Comparison of ENCODE assay signal across 9 mouse cellular contexts in genomic region chr17:51777813-51778212, GRCm38 (mm10). TPM values are rescaled to one million over a fixed set of nuclear protein-coding genes. Genes with fewer than 3 reads are reported as not detected.
DNase-seq lines count a peak whose midpoint lies in the region; ATAC-seq and TF ChIP-seq lines count a peak whose summit lies in the region.
"Had no signal": no experiment of that assay in that cellular context is flagged by ENCODE, and none has a peak within 500 bp of the region (broad histone marks: within the 10 kb centered on the region; RNA-seq: fewer than 3 reads in every experiment).

No protein-coding gene starts in this region.

- H3K9ac ChIP-seq in MEL (ENCODE audit: control insufficient read depth, low read depth, low read length, poor library complexity, severe bottlenecking) = no peak overlapping the region

- TF ChIP-seq RAD21 in MEL (IDR thresholded peaks at IDR 0.05; ENCODE audit: low read depth, low read length) = peak; percentile 79

- no peak for TF ChIP-seq EP300 in MEL (IDR thresholded peaks at IDR 0.05; ENCODE audit: low read depth in 1 of 2, low read length in 2 of 2)

- DNase-seq in embryo, embryonic 11 days = peak; percentile 55
- no peak for DNase-seq in embryo, embryonic 10 days (ENCODE audit: low spot score)
- DNase-seq in layer of hippocampus, postnatal 10 days (ENCODE audit: low spot score in 2 of 2) = peak; percentile 50 to 62
- no peak for DNase-seq in layer of hippocampus, postnatal 36 days
- peak; percentile 54 for DNase-seq in MEL (ENCODE audit: low read depth, low spot score)
- DNase-seq in kidney, postnatal 14 days = peak; percentile 12
- DNase-seq in gastrocnemius, postnatal 25 days = no peak

- no peaks in the 10 kb centered on the region for H3K79me2 ChIP-seq in MEL (ENCODE audit: control insufficient read depth, insufficient read depth, low read length, poor library complexity)

- no peaks in the 10 kb centered on the region for H3K9me3 ChIP-seq in MEL (replicated peaks; ENCODE audit: insufficient read depth, low read length)

- no peak for TF ChIP-seq POLR2A in MEL (IDR thresholded peaks at IDR 0.05; ENCODE audit: control insufficient read depth in 1 of 2, insufficient read depth in 1 of 2, low read depth in 1 of 2, low read length in 2 of 2, poor library complexity in 1 of 2)

- no peaks in the 10 kb centered on the region for H3K4me1 ChIP-seq in MEL (ENCODE audit: control insufficient read depth in 1 of 2, insufficient read depth in 2 of 2, low read length in 2 of 2)

- ATAC-seq in cerebellum, adult (ENCODE audit: insufficient number of reproducible peaks, low FRiP score, low TSS enrichment) = no peak

- no peak overlapping the region for H3K27ac ChIP-seq in MEL (ENCODE audit: control insufficient read depth, low read depth, low read length)

- H3K27me3 ChIP-seq in MEL (ENCODE audit: control insufficient read depth in 1 of 2, insufficient read depth in 2 of 2, low read length in 2 of 2) = no peaks in the 10 kb centered on the region; a peak in 1 of 4 replicates

- TF ChIP-seq CTCF in MEL (IDR thresholded peaks at IDR 0.05 in 2 of 3, conservative IDR thresholded peaks at IDR 0.05 in 1 of 3; ENCODE audit: control insufficient read depth in 1 of 3, insufficient read depth in 1 of 3, low read depth in 2 of 3, low read length in 3 of 3, poor library complexity in 1 of 3, severe bottlenecking in 1 of 3) = peak in 2 of 3 experiments; percentile 23 to 73; a peak in 4 of 6 replicates

- no peak overlapping the region for H3K4me3 ChIP-seq in MEL (ENCODE audit: control insufficient read depth in 1 of 2, insufficient read depth in 1 of 2, low read depth in 2 of 2, low read length in 2 of 2)

- H3K36me3 ChIP-seq in MEL (ENCODE audit: control insufficient read depth in 1 of 2, insufficient read depth in 2 of 2, low read length in 2 of 2) = no peaks in the 10 kb centered on the region
- H3K36me3 ChIP-seq: G1E had no signal

TF ChIP-seq in MEL, 35 proteins besides CTCF, POLR2A, EP300 and RAD21:
- TF ChIP-seq ZKSCAN1 (IDR thresholded peaks at IDR 0.05; ENCODE audit: low read depth, low read length) (peak; percentile 48; the same call in 1 of the 2 replicates), ZNF384 (IDR thresholded peaks at IDR 0.05; ENCODE audit: low read depth, low read length) (peak; percentile 98), BHLHE40 (IDR thresholded peaks at IDR 0.05; ENCODE audit: borderline replicate concordance, low read depth, low read length) (no peak), ZC3H11A (IDR thresholded peaks at IDR 0.05; ENCODE audit: low read depth, low read length) (peak; percentile 76), SMC3 (IDR thresholded peaks at IDR 0.05; ENCODE audit: low read depth, low read length) (peak; percentile 82)

RNA-seq across cellular contexts. Expression of gene Satb1, which starts 55.3 kb away (rescaled TPM):
- total RNA-seq in layer of hippocampus, postnatal 10 days (2021) = 10 to 100 TPM; 81.8 to 86.4 TPM
- total RNA-seq in layer of hippocampus, postnatal 36 days (2021) = 10 to 100 TPM; 70.6 to 73.3 TPM
- 0.08 TPM in 1 of 2 replicates, not detected in the other for total RNA-seq in MEL (2012; rRNA removed)
- polyA plus RNA-seq in MEL (2012; ENCODE audit: insufficient read depth in 1 of 2, insufficient read length in 2 of 2, low read depth in 1 of 2, low replicate concordance in 2 of 2, missing spikeins in 1 of 2) = not detected
- 10 to 100 TPM; 64.0 to 78.8 TPM for total RNA-seq in gastrocnemius, postnatal 25 days (2021)
- polyA plus RNA-seq: G1E had no signal

Comparison
In these comparisons a context has a peak if more than half of its experiments do, and no peak if none do; other contexts are left out.
1. DNase-seq: peak in embryo, embryonic 11 days (single experiment), layer of hippocampus, postnatal 10 days (2 of 2), MEL (single experiment) and kidney, postnatal 14 days (single experiment); none in embryo, embryonic 10 days (single experiment), layer of hippocampus, postnatal 36 days (0 of 2) and gastrocnemius, postnatal 25 days (single experiment).
2. RNA of gene Satb1, which starts 55.3 kb away (total RNA-seq): 81.8 to 86.4 TPM in layer of hippocampus, postnatal 10 days, 64.0 to 78.8 TPM in gastrocnemius, postnatal 25 days and 70.6 to 73.3 TPM in layer of hippocampus, postnatal 36 days; 0.08 TPM in MEL; every median in the first group is over 10 times any median in the second.